Mouse (Mus musculus) layer of hippocampus, postnatal 10 days (tissue): ENCODE data around the gene Olfr1443. TPM values are rescaled to one million over a fixed set of nuclear protein-coding genes. Genes with fewer than 3 reads are reported as not detected.
"Not testable (repeated sequence)": the region's sequence is repeated elsewhere in the genome, so short reads cannot be mapped to it uniquely, and the experiment has no call there.

Experiments
- DNase-seq, 2 experiments: peaks; one replicate each; pipeline ENCODE4 v3.0.0; 2021; ENCODE audit warnings: low spot score in 2 of 2
- long read RNA-seq: library from polyadenylated mRNA; stranded (forward); transcript quantifications from one replicate; pipeline ENCODE4 v2.0.0, GENCODE M21; 2023
- total RNA-seq, 2 experiments: library from RNA; stranded (reverse); gene quantifications; 2 replicates each; pipeline ENCODE4 v1.2.3; 2021

The Olfr1443 gene
- total RNA-seq: not detected
- long read RNA-seq: 0 reads

GRCm38 (mm10) chr19:12677812-12678211 lies at the start of gene Olfr1443:
Gene Olfr1443, plus strand, starts transcription at chr19:12678112.
- DNase-seq: no peak

GRCm38 (mm10) chr19:12633176-12633575 lies 44.7 kb upstream of the Olfr1443 start, which contains the start of gene Glyat:
Gene Glyat, plus strand, starts transcription at chr19:12633308.
- no peak for DNase-seq

DNA sequence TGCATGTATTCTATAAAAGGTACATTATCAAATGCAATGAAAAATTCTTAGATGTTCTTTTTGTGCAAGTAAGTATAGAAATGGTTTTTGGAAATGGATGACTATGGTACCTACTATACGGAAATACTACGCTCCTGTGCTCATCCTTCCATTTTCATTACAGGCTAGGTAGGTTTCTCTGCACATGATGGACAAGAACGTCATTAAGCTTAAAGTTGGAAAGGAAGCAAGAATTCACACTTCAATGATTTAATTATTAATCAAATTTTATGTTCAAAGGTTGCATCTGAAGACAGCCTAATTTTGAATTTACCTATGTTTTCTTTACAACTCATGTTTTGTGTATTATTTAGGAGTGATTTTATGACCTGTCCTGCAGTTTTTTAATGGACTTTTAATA lies 43.7 kb upstream of the Olfr1443 start:
- no peak for DNase-seq

DNA sequence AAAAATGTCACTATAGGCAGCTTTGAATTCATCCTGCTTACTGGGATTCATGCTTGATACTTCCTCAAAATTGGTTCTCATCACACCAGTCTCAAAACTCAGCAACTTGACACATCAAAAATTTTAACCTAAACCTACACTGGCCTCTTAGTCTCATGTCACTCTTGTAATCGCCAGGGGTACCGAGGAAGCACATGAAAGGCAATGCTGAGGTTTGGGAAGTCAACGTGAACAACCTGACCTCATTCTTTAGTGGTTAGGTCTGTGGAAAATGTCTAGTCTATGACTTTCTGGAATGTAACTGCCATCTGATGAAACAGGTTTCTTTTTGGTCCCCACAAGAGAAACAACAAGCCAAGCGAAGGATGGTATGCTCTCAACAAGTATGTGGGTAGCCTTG lies 42.9 kb upstream of the Olfr1443 start:
- no peak for DNase-seq

- DNase-seq: no peak
Measured at GRCm38 (mm10) chr19:12636863-12637262, 41.0 kb upstream of the Olfr1443 start.

GRCm38 (mm10) chr19:12638049-12638448 lies 39.9 kb upstream of the Olfr1443 start:
- DNase-seq: no peak

- DNase-seq: no peak
Measured at GRCm38 (mm10) chr19:12649511-12649910, 28.4 kb upstream of the Olfr1443 start.

DNA sequence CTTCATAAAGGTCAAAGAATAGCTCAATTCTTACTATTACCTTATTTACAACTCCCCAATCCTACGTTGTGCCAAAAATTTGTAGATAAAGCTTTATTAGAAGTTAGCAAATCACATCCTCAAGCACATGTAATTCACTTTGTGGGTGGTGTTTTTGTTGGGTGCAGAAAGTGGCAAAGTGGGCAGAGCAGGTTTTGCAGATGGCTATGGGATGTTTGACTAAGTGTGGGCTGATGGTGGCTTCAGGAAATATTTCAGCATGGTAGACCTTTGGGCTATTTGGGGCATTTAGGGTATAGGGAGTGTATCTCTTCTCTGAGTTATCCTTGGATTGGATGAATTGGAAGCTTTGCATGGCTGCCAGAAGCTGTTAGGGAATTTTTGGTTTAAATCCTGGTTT lies 11.8 kb upstream of the Olfr1443 start:
- no peak for DNase-seq

GRCm38 (mm10) chr19:12668601-12669000 lies 9.3 kb upstream of the Olfr1443 start:
- DNase-seq: not testable (repeated sequence)

- DNase-seq: no peak
Measured at GRCm38 (mm10) chr19:12670139-12670538, 7.8 kb upstream of the Olfr1443 start, which contains the start of gene Olfr1442. Gene Olfr1442, plus strand, starts transcription at chr19:12670439.

DNA sequence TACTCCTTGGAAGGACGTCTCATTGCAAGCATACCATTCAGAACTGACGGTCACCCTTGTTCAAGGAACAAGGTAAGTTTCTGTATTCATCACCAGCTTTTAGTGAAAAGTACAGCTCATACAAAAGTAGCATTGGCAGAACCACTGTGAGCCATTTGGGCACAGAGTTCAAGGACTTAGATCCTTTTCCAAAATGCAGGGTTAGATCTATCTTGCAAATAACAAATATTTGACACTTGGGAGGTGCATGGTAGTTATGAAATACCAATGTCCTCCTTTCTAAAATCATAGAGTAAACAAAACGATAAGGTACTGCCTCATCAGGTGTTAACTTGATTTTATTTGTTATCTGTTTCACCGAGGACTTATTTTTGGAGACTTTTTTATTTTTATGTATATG lies 6.9 kb upstream of the Olfr1443 start:
- no peak for DNase-seq

DNA sequence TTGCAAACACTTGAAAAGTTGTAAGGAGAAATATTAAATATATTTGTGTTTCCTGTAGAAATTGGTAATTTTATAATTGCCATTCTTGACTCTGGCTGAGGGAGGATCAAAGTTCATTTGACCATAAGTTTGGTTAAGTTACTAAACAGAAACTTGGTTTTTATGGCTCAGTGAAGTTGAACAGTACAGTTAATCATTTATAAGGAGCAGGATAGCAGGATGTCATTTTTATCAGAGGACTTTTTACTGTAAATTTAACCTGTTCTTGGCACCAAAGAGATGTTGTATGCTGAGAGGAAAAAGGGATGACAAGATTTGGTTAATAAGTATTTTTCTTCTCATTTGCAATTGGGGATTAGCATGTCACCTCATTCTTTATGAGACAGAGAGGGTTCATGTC lies 6.7 kb downstream of the Olfr1443 start:
- no peak for DNase-seq

DNA sequence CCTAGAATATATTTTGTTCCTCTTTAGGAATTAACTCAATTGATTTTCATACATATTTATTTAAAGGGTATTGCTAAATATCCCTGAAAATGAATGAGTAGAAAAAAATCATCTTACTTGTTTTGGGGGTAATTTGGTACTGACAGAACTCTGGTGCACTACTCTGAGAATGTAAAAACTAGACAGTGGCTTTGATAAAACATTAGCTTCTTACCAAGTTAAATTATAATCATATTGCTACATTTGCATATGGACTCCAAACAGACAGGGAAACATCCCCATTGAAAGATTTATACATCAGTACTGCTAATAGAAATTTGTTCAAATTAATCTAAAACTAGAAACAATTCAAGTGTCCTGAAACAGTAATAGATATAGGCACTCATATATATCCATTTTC lies 7.3 kb downstream of the Olfr1443 start:
- no peak for DNase-seq

- DNase-seq: no peak
Measured at GRCm38 (mm10) chr19:12695590-12695989, 17.7 kb downstream of the Olfr1443 start, which contains the start of gene Keg1. Gene Keg1, plus strand, starts transcription at chr19:12695786.

DNA sequence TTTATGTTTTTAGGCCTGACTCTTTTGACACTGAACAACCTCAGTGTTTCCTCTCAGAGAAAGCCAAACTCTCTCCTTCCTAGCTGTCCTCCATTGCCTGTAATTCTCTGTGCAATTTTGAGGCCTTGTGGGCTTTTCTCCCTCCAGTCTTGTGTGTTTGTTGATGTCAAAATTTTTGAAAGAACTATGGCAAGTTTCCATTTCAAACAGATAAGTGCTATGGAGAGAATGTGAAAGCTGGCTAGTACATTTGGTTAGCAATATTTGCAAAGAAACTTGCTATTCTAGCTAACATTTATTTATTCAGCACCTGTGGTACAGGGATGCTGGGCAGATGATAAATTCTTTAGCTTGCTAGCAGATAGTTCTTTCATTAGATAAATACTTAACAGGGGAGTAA lies 18.3 kb downstream of the Olfr1443 start:
- no peak for DNase-seq

- no peak for DNase-seq
Measured at GRCm38 (mm10) chr19:12708458-12708857, 30.5 kb downstream of the Olfr1443 start.

GRCm38 (mm10) chr19:12708986-12709385 lies 31.1 kb downstream of the Olfr1443 start:
- no peak for DNase-seq

GRCm38 (mm10) chr19:12719189-12719588 lies 41.3 kb downstream of the Olfr1443 start:
- DNase-seq: no peak

DNA sequence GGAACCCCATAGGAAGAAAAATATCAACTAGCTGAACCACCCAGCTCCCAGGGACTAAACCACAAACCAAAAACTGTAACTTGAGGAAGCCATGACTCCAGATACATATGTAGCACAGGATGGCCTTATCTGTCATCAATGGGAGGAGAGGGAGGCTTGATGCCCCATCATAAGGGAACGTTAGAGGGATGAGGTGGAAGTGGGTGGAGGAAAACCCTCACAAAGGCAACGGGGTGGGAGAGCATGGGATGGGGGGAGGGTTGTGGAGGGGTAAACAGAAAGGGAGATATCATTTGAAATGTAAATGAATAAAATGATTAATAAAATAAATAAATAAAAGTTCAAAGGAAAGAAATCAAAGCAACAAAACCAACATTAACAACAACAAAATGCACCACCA lies 42.6 kb downstream of the Olfr1443 start:
- DNase-seq: no peak

DNA sequence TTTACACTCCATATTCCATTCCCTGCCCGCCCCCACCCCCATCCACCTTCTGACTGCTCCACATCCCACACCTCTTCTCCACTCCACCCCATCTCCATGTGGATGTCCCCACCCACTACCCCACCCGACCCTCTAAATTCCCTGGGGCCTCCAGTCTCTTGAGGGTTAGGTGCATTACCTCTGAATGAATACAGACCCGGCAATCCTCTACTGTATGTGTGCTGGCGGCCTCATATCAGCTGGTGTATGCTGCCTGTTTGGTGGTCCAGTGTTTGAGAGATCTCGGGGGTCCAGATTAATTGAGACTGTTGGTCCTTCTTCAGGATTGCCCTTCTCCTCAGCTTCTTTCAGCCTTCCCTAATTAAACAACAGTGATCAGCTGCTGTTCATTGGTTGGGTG lies 43.0 kb downstream of the Olfr1443 start:
- not testable (repeated sequence) for DNase-seq

- DNase-seq: not testable (repeated sequence)
Measured at GRCm38 (mm10) chr19:12721596-12721995, 43.7 kb downstream of the Olfr1443 start.

- DNase-seq: peak; percentile 22 to 52
Measured at GRCm38 (mm10) chr19:12722308-12722707, 44.4 kb downstream of the Olfr1443 start.

- no peak for DNase-seq
Measured at GRCm38 (mm10) chr19:12725851-12726250, 47.9 kb downstream of the Olfr1443 start.

DNA sequence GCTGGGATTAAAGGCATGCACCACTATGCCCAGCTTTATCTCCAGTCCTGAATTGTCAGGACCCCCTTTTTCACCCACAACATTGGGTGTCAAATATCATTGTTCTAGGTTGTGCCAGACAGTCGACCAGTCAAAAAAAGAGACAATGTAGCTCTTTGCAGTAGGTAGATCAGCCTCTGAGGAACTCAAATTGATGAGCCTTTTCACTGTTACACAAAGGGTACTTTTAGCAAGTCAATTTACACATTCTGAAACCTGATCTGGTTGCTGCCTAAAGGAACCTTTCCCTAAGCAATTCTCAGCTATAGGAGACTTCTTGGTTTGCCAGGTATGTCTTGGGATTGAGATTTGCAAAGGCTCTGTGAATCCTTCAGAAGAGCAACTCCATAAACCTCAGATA lies 53.1 kb downstream of the Olfr1443 start:
- DNase-seq: no peak
